Mouse (Mus musculus) adrenal gland, postnatal 36 days (tissue): ENCODE data around the gene Mmab. TPM values are rescaled to one million over a fixed set of nuclear protein-coding genes. Genes with fewer than 3 reads are reported as not detected.

Experiments used
- microRNA-seq: library from miRNA; unstranded; fragments of <30 nt; microRNA quantifications from one replicate; pipeline ENCODE4 v1.2.0, GENCODE M21; 2021
- total RNA-seq, 2 experiments: library from RNA; stranded (reverse); gene quantifications; 2 replicates each; pipeline ENCODE4 v1.2.3; 2021

Mmab gene
- total RNA-seq, 2 experiments from 2014 or later, result 20.4 to 21.6 TPM

Small RNA genes lying within 50 kb of the gene (microRNA-seq; reads per million reads assigned to microRNA genes)
- not detected for gene Mir7027

Other genes starting within 250 kb of the Mmab start
- gene Foxn4, start 170.3 kb downstream of the Mmab start, total RNA-seq, result not detected
- under 1 TPM in 1 of 2 experiments, not detected in 1; 0.26 TPM for gene Myo1h, start 154.9 kb downstream of the Mmab start, total RNA-seq
- 10 to 100 TPM; 62.7 to 71.9 TPM for gene Kctd10, start 63.6 kb downstream of the Mmab start, total RNA-seq
- gene Ube3b, start 63.5 kb downstream of the Mmab start, total RNA-seq, result 10 to 100 TPM; 60.3 to 79.0 TPM
- gene Mvk, start 209 bp upstream of the Mmab start, total RNA-seq, result 10 to 100 TPM; 35.9 to 40.7 TPM
- gene Fam222a, start 124.0 kb upstream of the Mmab start, total RNA-seq, result 100 to 1,000 TPM in 1 of 2 experiments, 10 to 100 TPM in 1; 52.1 to 118 TPM
- gene Trpv4, start 214.4 kb upstream of the Mmab start, total RNA-seq, result 1 to 10 TPM; 1.5 to 2.7 TPM
- 10 to 100 TPM; 50.8 to 60.5 TPM for gene Gltp, start 246.9 kb upstream of the Mmab start, total RNA-seq